Mouse (Mus musculus): ENCODE measurements around the gene Sorl1. TPM values are rescaled to one million over a fixed set of nuclear protein-coding genes. Genes with fewer than 3 reads are reported as not detected.

The Sorl1 gene
- polyA plus RNA-seq, 2 experiments, result 7.9 to 8.2 TPM

GRCm38 (mm10) chr9:42137578-42137977 lies 13.5 kb upstream of the Sorl1 start:
- H3K36me3 ChIP-seq (ENCODE audit: control insufficient read depth, insufficient read depth, low read length), result no peaks in the 10 kb centered on the region
- DNase-seq (ENCODE audit: low spot score) (no peak), ATAC-seq (ENCODE audit: low FRiP score, low read depth) (no peak)
- no peak for TF ChIP-seq POLR2A (IDR thresholded peaks at IDR 0.05; ENCODE audit: borderline replicate concordance, extremely low read depth, insufficient read depth, insufficient read length)
- H3K27ac ChIP-seq (replicated peaks; ENCODE audit: low read depth, low read length), result no peak overlapping the region
- H3K27me3 ChIP-seq (ENCODE audit: control insufficient read depth, insufficient read depth, low read length), result no peaks in the 10 kb centered on the region
- no peaks in the 10 kb centered on the region for H3K4me1 ChIP-seq (ENCODE audit: control insufficient read depth, insufficient read depth, low read length)
- H3K4me2 ChIP-seq (replicated peaks; ENCODE audit: low read depth, low read length, severe bottlenecking), result no peak overlapping the region
- no peaks in the 10 kb centered on the region for H3K9me3 ChIP-seq (ENCODE audit: control insufficient read depth, low read length)
- no peak overlapping the region for H3K9ac ChIP-seq (ENCODE audit: low read depth, low read length, severe bottlenecking)
- 73% methylated on average over 5 of the region's 5 CpGs for WGBS
- no peak overlapping the region for H3K4me3 ChIP-seq (replicated peaks; ENCODE audit: low read length)

GRCm38 (mm10) chr9:42130793-42131760 lies 7.0 kb upstream of the Sorl1 start:
- DNase-seq (ENCODE audit: low spot score) (no peak), ATAC-seq (ENCODE audit: low FRiP score, low read depth) (no peak)
- 75% methylated on average over 13 of the region's 13 CpGs for WGBS
- Histone ChIP-seq H3K27me3 (ENCODE audit: control insufficient read depth, insufficient read depth, low read length) (no peaks in the 10 kb centered on the region), H3K9ac (ENCODE audit: low read depth, low read length, severe bottlenecking) (no peak overlapping the region), H3K4me2 (replicated peaks; ENCODE audit: low read depth, low read length, severe bottlenecking) (no peak overlapping the region), H3K9me3 (ENCODE audit: control insufficient read depth, low read length) (no peaks in the 10 kb centered on the region), H3K4me1 (ENCODE audit: control insufficient read depth, insufficient read depth, low read length) (no peaks in the 10 kb centered on the region), H3K27ac (replicated peaks; ENCODE audit: low read depth, low read length) (no peak overlapping the region), H3K36me3 (ENCODE audit: control insufficient read depth, insufficient read depth, low read length) (no peaks in the 10 kb centered on the region), H3K4me3 (replicated peaks; ENCODE audit: low read length) (no peak overlapping the region)
- TF ChIP-seq POLR2A (IDR thresholded peaks at IDR 0.05; ENCODE audit: borderline replicate concordance, extremely low read depth, insufficient read depth, insufficient read length), result no peak

GRCm38 (mm10) chr9:42127983-42128382 lies 3.9 kb upstream of the Sorl1 start:
- WGBS, result 83% methylated on average over 5 of the region's 5 CpGs
- ATAC-seq (ENCODE audit: low FRiP score, low read depth) (no peak), DNase-seq (ENCODE audit: low spot score) (no peak)
- no peak for TF ChIP-seq POLR2A (IDR thresholded peaks at IDR 0.05; ENCODE audit: borderline replicate concordance, extremely low read depth, insufficient read depth, insufficient read length)
- H3K27me3 ChIP-seq (ENCODE audit: control insufficient read depth, insufficient read depth, low read length), result no peaks in the 10 kb centered on the region; the same call in 1 of the 2 replicates
- no peak overlapping the region for H3K27ac ChIP-seq (replicated peaks; ENCODE audit: low read depth, low read length)
- no peaks in the 10 kb centered on the region for H3K36me3 ChIP-seq (ENCODE audit: control insufficient read depth, insufficient read depth, low read length)
- no peak overlapping the region for H3K9ac ChIP-seq (ENCODE audit: low read depth, low read length, severe bottlenecking)
- H3K4me3 ChIP-seq (replicated peaks; ENCODE audit: low read length), result no peak overlapping the region
- no peaks in the 10 kb centered on the region for H3K9me3 ChIP-seq (ENCODE audit: control insufficient read depth, low read length)
- H3K4me1 ChIP-seq (ENCODE audit: control insufficient read depth, insufficient read depth, low read length), result peaks cover 4% of the 10 kb centered on the region
- H3K4me2 ChIP-seq (replicated peaks; ENCODE audit: low read depth, low read length, severe bottlenecking), result no peak overlapping the region

GRCm38 (mm10) chr9:42125262-42125982 lies 1.3 kb upstream of the Sorl1 start:
- WGBS, result 87% methylated on average over 9 of the region's 9 CpGs
- TF ChIP-seq POLR2A (IDR thresholded peaks at IDR 0.05; ENCODE audit: borderline replicate concordance, extremely low read depth, insufficient read depth, insufficient read length), result no peak
- no peaks in the 10 kb centered on the region for H3K9me3 ChIP-seq (ENCODE audit: control insufficient read depth, low read length)
- H3K27me3 ChIP-seq (ENCODE audit: control insufficient read depth, insufficient read depth, low read length), result no peaks in the 10 kb centered on the region; the same call in 1 of the 2 replicates
- ATAC-seq (ENCODE audit: low FRiP score, low read depth) (no peak), DNase-seq (ENCODE audit: low spot score) (no peak)
- no peak overlapping the region for H3K4me3 ChIP-seq (replicated peaks; ENCODE audit: low read length)
- H3K27ac ChIP-seq (replicated peaks; ENCODE audit: low read depth, low read length), result no peak overlapping the region
- H3K9ac ChIP-seq (ENCODE audit: low read depth, low read length, severe bottlenecking), result no peak overlapping the region
- H3K36me3 ChIP-seq (ENCODE audit: control insufficient read depth, insufficient read depth, low read length), result no peaks in the 10 kb centered on the region
- no peak overlapping the region for H3K4me2 ChIP-seq (replicated peaks; ENCODE audit: low read depth, low read length, severe bottlenecking)
- H3K4me1 ChIP-seq (ENCODE audit: control insufficient read depth, insufficient read depth, low read length), result peaks cover 7% of the 10 kb centered on the region

- TF ChIP-seq POLR2A (IDR thresholded peaks at IDR 0.05; ENCODE audit: borderline replicate concordance, extremely low read depth, insufficient read depth, insufficient read length), result no peak
- no peak overlapping the region for H3K27ac ChIP-seq (replicated peaks; ENCODE audit: low read depth, low read length)
- WGBS, result 27% methylated on average over 11 of the region's 11 CpGs
- no peaks in the 10 kb centered on the region for H3K36me3 ChIP-seq (ENCODE audit: control insufficient read depth, insufficient read depth, low read length)
- ATAC-seq (ENCODE audit: low FRiP score, low read depth) (0 out of 2 replicates have a peak, but pooled peaks have one; percentile 25), DNase-seq (ENCODE audit: low spot score) (no peak)
- no peaks in the 10 kb centered on the region for H3K9me3 ChIP-seq (ENCODE audit: control insufficient read depth, low read length)
- H3K27me3 ChIP-seq (ENCODE audit: control insufficient read depth, insufficient read depth, low read length), result no peaks in the 10 kb centered on the region; the same call in 1 of the 2 replicates
- H3K4me2 ChIP-seq (replicated peaks; ENCODE audit: low read depth, low read length, severe bottlenecking), result peak overlapping the region; percentile 97
- peaks cover 7% of the 10 kb centered on the region for H3K4me1 ChIP-seq (ENCODE audit: control insufficient read depth, insufficient read depth, low read length)
- peak overlapping the region; percentile 77 for H3K9ac ChIP-seq (ENCODE audit: low read depth, low read length, severe bottlenecking)
- H3K4me3 ChIP-seq (replicated peaks; ENCODE audit: low read length), result peak overlapping the region; percentile 78
These were observed 893 bp downstream of the Sorl1 start for GRCm38 (mm10) chr9:42123204-42123603.
